Mouse (Mus musculus) testis, adult 2 months (tissue): ENCODE data around the gene Vmn2r121. TPM values are rescaled to one million over a fixed set of nuclear protein-coding genes. Genes with fewer than 3 reads are reported as not detected.

Experiments
- H3K27ac ChIP-seq: fragments of 200-500 bp; 2 replicates; pipeline ENCODE4 v1.5.1; 2012; ENCODE audit warnings: low read depth, low read length; ENCODE audit not compliant: control insufficient read depth, insufficient read depth
- H3K27me3 ChIP-seq: fragments of 200-500 bp; 2 replicates; pipeline ENCODE4 v1.6.1; 2012; ENCODE audit warnings: mild to moderate bottlenecking, low read length, moderate library complexity; ENCODE audit not compliant: control insufficient read depth, insufficient read depth
- H3K36me3 ChIP-seq: fragments of 200-500 bp; 2 replicates; pipeline ENCODE4 v1.6.1; 2012; ENCODE audit warnings: mild to moderate bottlenecking, low read length; ENCODE audit not compliant: control insufficient read depth, insufficient read depth
- H3K4me1 ChIP-seq: fragments of 200-500 bp; 2 replicates; pipeline ENCODE4 v1.6.1; 2012; ENCODE audit warnings: low read length; ENCODE audit not compliant: control insufficient read depth, insufficient read depth
- H3K4me3 ChIP-seq: fragments of 200-500 bp; 2 replicates; pipeline ENCODE4 v1.5.1; 2012; ENCODE audit warnings: low read depth, mild to moderate bottlenecking, low read length, moderate library complexity, mixed read lengths; ENCODE audit not compliant: control insufficient read depth
- CTCF ChIP-seq: fragments of 200-500 bp; IDR thresholded peaks from 2 replicates; pipeline ENCODE4 v1.5.1; 2012; ENCODE audit warnings: low read depth, mild to moderate bottlenecking, inconsistent platforms, low read length, moderate library complexity; ENCODE audit not compliant: control insufficient read depth, insufficient read depth, insufficient replicate concordance
- POLR2A ChIP-seq: fragments of 200-500 bp; IDR thresholded peaks from 2 replicates; pipeline ENCODE4 v1.6.1; 2012; ENCODE audit warnings: low read depth, mild to moderate bottlenecking, inconsistent platforms, low read length, moderate library complexity; ENCODE audit not compliant: control insufficient read depth
- polyA plus RNA-seq: library from polyadenylated mRNA; depleted of rRNA; stranded (reverse); fragments of >200 nt; gene quantifications from 2 replicates; pipeline ENCODE4 v1.2.3, GENCODE M21; 2012; rRNA removed

Vmn2r121 gene
- 0.07 and 0.11 TPM in 2 replicates for polyA plus RNA-seq

DNA sequence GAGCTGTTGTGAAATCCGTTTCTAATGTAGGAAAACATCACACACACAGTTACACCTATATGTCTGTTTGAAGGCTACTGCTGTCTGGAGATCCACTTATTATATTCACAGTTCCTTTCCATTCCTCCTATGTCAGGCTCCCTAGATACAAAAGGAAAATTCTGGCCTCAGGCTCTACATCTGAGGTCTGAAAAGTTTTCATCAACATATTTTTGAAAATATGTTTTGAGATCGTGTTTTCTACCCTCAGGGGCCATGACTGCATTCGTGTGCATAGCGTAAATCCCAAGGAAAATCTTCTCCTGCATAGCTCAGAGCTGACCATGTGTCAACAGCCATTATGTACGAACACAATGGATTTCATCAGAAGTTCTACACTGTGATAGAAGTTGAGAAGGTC lies at the start of gene Vmn2r121:
Gene Vmn2r121, minus strand, starts transcription at position 101 of the 400 bp plus-strand sequence.
- TF ChIP-seq CTCF (no peak), POLR2A (no peak)
- H3K4me3 ChIP-seq: no peak within 1 kb of the TSS

More for the DNA sequence above, at the start of gene Vmn2r121:
- Histone ChIP-seq H3K27me3 (no peaks in the 10 kb centered on the region), H3K4me1 (no peaks in the 10 kb centered on the region), H3K27ac (no peak within 1 kb of the TSS), H3K36me3 (no peaks in the 10 kb centered on the region)
